Mouse (Mus musculus) liver, embryonic 11.5 days (tissue): ENCODE data around the gene Dnase1l3. TPM values are rescaled to one million over a fixed set of nuclear protein-coding genes. Genes with fewer than 3 reads are reported as not detected.
"Not testable (repeated sequence)": the region's sequence is repeated elsewhere in the genome, so short reads cannot be mapped to it uniquely, and the experiment has no call there.

Source experiments
- ATAC-seq: fragments of 200-750 bp; cut with Nextera tagmentation; replicated peaks from 2 replicates; pipeline ENCODE4 v1.8.0; 2017; ENCODE audit warnings: moderate number of reproducible peaks, mild to moderate bottlenecking, moderate TSS enrichment, moderate library complexity; ENCODE audit not compliant: low FRiP score
- DNase-seq: peaks from one replicate; pipeline ENCODE4 v3.0.0-alpha.2; 2017; ENCODE audit warnings: low spot score
- H3K27ac ChIP-seq: fragments of 300-500 bp; sonication (generic); 2 replicates; pipeline ENCODE4 v1.5.1; 2014; ENCODE audit warnings: mild to moderate bottlenecking, low read depth, low read length, control low read depth
- H3K27me3 ChIP-seq: fragments of 300-500 bp; sonication (generic); replicated peaks from 2 replicates; pipeline ENCODE4 v1.6.1; 2014; ENCODE audit warnings: low read length, mixed read lengths; ENCODE audit not compliant: control insufficient read depth, insufficient read depth
- H3K36me3 ChIP-seq: fragments of 300-500 bp; sonication (generic); 2 replicates; pipeline ENCODE4 v1.6.1; 2014; ENCODE audit warnings: mild to moderate bottlenecking, low read length, moderate library complexity, mixed read lengths; ENCODE audit not compliant: control insufficient read depth, insufficient read depth
- H3K4me1 ChIP-seq: fragments of 300-500 bp; sonication (generic); replicated peaks from 2 replicates; pipeline ENCODE4 v1.6.1; 2014; ENCODE audit warnings: low read length, mixed read lengths; ENCODE audit not compliant: control insufficient read depth, insufficient read depth
- H3K4me2 ChIP-seq: fragments of 300-500 bp; sonication (generic); 2 replicates; pipeline ENCODE4 v1.6.1; 2014; ENCODE audit warnings: mild to moderate bottlenecking, control low read depth, moderate library complexity
- H3K4me3 ChIP-seq: fragments of 300-500 bp; sonication (generic); 2 replicates; pipeline ENCODE4 v1.5.1; 2014; ENCODE audit warnings: low read depth, low read length, control low read depth
- H3K9ac ChIP-seq: fragments of 300-500 bp; sonication (generic); 2 replicates; pipeline ENCODE4 v1.6.1; 2014; ENCODE audit warnings: low read depth, low read length, control low read depth
- H3K9me3 ChIP-seq: fragments of 300-500 bp; sonication (generic); 2 replicates; pipeline ENCODE4 v1.6.1; 2016; ENCODE audit warnings: low read length, inconsistent platforms, mixed read lengths; ENCODE audit not compliant: control insufficient read depth
- WGBS: fragments of 180-500 bp; shearing (Covaris S2); extraction: QIAGEN DNeasy Blood & Tissue Kit; methylation state at CpG from one replicate; pipeline ENCODE4 v1.1.7; 2014; 5-methylcytosine and 5-hydroxymethylcytosine counted together
- polyA plus RNA-seq: library from polyadenylated mRNA; unstranded; fragments of >200 nt; fragmentation: Nextera tagmentation; extraction: Ambion mirVana; gene quantifications from 2 replicates; pipeline ENCODE4 v1.2.1, GENCODE M21; 2014

Dnase1l3 gene
- polyA plus RNA-seq, 1 experiment from 2014 or later: 0.73 TPM

DNA sequence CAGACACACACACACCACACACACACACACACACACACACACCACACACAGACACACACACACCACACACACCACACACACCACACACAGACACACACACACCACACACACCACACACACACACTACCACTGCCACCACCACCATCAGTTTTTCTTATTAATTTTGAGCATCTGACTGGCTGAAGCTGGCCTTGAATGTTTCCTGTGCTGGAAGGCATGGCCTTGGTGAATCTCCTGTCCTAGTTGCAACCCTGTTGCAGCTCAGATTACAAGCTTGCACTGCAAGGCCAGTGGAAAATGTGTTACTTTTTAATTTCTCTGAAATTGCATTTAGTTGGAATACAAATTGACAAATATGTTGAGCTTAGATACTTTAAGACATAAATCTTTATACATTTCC lies 12.7 kb upstream of the Dnase1l3 start:
- ATAC-seq: no peak
- Histone ChIP-seq H3K36me3 (no peaks in the 10 kb centered on the region), H3K27me3 (peaks cover 12% of the 10 kb centered on the region), H3K9me3 (no peaks in the 10 kb centered on the region), H3K4me2 (no peak overlapping the region), H3K4me1 (no peaks in the 10 kb centered on the region; the same call in none of the 2 replicates), H3K27ac (no peak overlapping the region), H3K9ac (no peak overlapping the region), H3K4me3 (no peak overlapping the region)
- DNase-seq: no peak

DNA sequence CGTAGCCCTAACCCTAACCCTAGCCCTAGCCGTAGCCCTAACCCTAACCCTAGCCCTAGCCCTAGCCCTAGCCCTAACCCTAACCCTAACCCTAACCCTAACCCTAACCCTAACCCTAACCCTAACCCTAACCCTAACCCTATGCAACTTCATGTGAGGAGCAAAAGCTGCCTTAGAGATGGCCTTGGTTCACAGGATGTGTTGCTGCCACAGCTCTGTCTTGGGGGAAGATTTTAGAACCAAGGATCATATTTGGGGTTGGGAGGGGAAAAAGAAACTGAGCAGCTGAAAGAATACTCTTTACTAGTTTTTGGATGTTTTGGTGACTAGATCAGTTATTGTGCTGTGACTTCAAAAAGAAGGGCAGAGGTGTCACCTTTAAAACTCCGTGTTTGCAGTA lies 11.7 kb upstream of the Dnase1l3 start:
- not testable (repeated sequence) for H3K4me1 ChIP-seq, DNase-seq, H3K4me3 ChIP-seq, H3K36me3 ChIP-seq, H3K27ac ChIP-seq, H3K9ac ChIP-seq, H3K9me3 ChIP-seq, H3K4me2 ChIP-seq, ATAC-seq
- 56% methylated on average over 3 of the region's 3 CpGs for WGBS
- peaks cover 20% of the 10 kb centered on the region for H3K27me3 ChIP-seq

DNA sequence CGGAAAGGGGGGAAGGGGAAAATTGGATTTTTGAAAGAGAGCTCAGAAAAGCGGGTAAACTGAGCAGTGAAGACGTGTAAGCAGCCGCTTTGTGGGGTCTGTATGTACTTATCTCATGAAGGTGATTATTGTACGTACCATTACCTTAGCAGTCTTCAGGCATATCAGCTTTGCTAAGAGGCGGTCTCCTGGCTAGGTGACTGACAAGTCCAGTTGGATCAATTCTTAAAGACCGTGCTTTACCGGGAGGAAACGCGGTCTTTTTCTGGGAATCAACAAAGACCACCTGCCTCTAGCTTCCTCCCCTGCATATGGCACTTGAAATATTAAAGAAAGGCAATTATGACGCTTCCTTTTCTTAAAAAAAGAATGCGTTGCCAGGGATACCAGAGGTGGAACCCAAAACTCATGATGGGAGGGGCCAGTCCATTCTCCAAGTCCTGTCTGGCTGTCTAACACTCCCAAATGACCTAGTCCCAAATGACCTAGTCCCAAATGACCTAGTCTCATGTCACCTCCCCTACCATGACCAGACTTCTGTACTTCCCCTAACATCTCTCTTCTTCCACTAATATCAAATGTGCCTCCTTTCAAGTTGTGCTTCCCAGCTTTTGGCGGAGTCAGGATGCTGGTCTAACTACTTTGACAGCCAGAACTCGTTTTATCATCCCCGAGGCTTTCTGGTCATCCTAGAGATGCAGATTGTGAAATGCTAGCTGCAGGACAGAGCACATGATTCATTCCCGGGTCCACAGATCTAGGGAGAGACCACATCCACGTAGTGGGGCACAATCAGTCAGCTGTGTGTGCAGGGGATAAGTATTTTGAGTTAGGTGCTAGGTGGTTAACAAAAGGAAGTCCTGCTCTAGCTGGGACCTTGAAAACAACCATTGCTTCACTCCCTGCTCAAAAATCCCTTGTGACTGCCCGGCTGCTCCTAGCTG lies 9.6 kb upstream of the Dnase1l3 start:
- H3K4me3 ChIP-seq: peak overlapping the region; percentile 56
- no peaks in the 10 kb centered on the region; the same call in none of the 2 replicates for H3K4me1 ChIP-seq
- H3K36me3 ChIP-seq: no peaks in the 10 kb centered on the region
- no peak overlapping the region; the same call in 1 of the 2 replicates for H3K9ac ChIP-seq
- WGBS: 45% methylated on average over 18 of the region's 18 CpGs
- H3K9me3 ChIP-seq: no peaks in the 10 kb centered on the region
- DNase-seq (no peak), ATAC-seq (no peak)
- peak overlapping the region; percentile 75 for H3K4me2 ChIP-seq
- H3K27me3 ChIP-seq: peaks cover 27% of the 10 kb centered on the region
- H3K27ac ChIP-seq: no peak overlapping the region

DNA sequence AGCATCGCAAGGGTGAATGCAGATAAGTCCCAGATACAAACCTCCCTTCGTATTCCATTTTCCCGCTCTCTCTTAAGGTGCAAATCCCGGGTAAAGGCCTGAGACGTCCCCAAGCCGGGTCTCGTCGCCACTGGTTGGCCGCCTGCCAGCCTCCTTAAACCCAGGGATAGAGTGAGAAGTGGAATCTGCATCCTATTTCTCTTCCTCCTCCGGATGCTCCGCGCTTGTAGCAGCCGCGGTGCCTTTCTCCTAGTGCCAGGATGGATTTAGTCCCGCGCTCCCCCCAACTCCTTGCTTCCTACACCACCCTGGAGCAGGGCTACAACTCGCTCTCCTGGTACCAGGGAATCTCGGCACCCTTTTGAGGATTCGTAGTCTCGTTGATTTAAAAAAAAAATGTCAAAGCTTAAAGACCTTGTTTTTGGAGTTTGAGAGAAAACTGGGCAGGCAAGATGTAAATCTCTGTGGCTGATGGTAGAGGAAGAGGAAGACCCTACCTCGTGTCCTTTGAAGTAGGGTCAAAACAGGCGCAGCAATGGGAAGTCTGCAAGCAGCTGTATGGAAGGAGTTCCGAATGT lies 8.8 kb upstream of the Dnase1l3 start:
- Histone ChIP-seq H3K4me2 (peak overlapping the region; percentile 75), H3K9ac (peak overlapping the region; percentile 44), H3K27ac (no peak overlapping the region), H3K4me3 (peak overlapping the region; percentile 56), H3K9me3 (no peaks in the 10 kb centered on the region), H3K36me3 (no peaks in the 10 kb centered on the region), H3K27me3 (peaks cover 28% of the 10 kb centered on the region), H3K4me1 (no peaks in the 10 kb centered on the region; the same call in none of the 2 replicates)
- DNase-seq (peak; percentile 60), ATAC-seq (no peak)
- WGBS: 2% methylated on average over 23 of the region's 23 CpGs

DNA sequence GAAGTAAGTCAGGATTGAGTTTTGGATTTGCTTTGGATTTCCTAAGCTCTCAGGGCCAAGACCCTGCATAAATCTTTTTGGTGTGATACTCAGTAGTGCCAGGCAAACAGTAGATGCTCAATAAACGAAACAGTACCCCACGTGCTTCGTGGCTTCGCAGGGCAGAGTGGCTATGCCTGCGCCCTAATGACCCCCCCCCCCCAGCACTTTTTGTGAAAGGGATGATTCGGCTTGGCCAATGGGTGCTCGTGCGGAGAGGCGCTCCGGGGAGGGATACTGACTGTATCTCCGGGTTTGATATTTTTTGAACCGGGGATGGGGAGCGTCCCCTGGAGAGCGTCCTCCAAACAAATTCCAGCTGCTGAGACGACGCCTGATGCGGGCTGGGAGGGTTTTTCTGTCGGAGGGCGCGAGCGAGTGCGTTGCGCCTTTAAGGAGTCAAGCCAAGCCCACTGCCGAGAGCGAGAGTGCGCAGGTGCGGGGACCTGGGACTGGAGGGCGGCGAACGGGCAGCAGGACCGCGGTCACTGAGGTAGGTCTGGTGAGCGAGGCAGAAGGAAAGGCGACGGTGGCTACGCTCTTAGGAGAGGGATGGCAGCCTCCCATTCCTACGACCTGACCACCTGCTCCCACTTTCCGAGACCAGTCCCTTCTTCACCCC lies 8.2 kb upstream of the Dnase1l3 start, which contains the start of gene Abhd6:
TSS of gene Abhd6 (plus strand) at position 471 of the 661 bp plus-strand sequence.
- no peaks in the 10 kb centered on the region for H3K36me3 ChIP-seq
- ATAC-seq (peak; percentile 61), DNase-seq (peak; percentile 79)
- no peak within 1 kb of the TSS for H3K27ac ChIP-seq
- peak within 1 kb of the TSS; percentile 56 for H3K4me3 ChIP-seq
- WGBS: 3% methylated on average over 38 of the region's 38 CpGs
- H3K4me2 ChIP-seq: peak within 1 kb of the TSS; percentile 75
- no peaks in the 10 kb centered on the region for H3K9me3 ChIP-seq
- H3K9ac ChIP-seq: peak within 1 kb of the TSS; percentile 44
- H3K27me3 ChIP-seq: peaks cover 28% of the 10 kb centered on the region
- no peaks in the 10 kb centered on the region; the same call in none of the 2 replicates for H3K4me1 ChIP-seq

DNA sequence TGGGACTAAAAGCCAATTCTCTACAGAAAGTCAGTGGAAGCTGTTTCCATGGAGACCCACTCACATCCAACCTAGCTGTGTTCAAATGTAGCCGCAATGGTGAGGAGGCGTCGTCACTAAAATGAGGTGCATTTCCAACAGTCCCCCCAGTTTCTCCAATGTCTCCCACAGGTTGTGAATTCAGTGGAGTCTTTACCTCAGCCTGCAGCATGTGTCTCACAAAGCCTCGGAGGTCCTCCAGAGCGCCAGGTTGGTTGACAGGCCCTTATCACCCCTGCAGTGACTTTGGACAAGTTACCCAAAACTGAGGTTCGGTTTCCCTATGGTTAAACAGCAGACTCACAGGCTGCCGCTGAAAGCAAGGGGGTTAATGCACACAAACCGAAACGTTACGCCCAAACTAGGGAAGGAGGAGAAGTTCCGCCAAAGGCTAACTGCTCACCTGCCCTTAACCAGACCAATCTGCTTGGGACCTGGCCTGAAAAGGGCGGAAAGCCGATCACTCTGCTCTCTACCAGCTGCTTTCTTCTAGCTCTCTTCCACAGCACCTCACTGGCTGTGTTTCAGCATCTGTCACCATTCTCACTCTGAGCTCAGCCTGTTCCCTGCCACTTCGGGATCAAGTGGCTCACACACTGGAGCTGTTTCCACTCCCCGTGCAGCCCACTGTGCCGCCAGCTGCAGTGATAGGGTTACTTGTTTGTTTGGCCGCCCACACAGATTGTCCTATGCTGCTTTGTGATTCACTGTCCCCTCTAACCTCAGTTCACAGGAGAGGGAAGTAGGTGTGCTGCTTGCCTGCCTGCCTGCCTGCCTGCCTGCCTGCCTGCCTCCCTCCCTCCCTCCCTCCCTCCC lies 6.7 kb upstream of the Dnase1l3 start:
- DNase-seq: no peak
- no peak for ATAC-seq
- WGBS: 21% methylated on average over 17 of the region's 17 CpGs

DNA sequence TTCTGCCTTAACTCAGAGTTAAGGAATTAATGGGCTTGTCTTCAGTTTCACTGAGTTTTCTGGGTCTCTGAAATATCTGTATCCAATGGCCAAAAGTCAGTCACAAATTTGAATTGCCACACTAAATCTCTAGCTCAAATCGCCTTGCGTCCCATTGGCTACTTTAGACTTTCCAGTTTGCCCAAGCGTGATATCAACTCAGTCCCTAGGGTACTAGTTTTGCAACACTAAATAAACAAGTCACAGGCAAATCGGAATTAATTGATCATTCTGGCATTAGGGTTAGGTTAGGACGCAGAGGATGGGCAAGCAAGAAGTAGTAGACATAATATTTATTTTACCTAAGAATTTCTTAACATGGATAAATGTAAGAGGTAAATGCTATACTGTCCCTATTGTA lies 5.9 kb upstream of the Dnase1l3 start:
- no peak for DNase-seq
- Histone ChIP-seq H3K27ac (no peak overlapping the region), H3K36me3 (no peaks in the 10 kb centered on the region), H3K4me3 (no peak overlapping the region), H3K4me1 (no peaks in the 10 kb centered on the region; the same call in 1 of the 2 replicates), H3K9me3 (no peaks in the 10 kb centered on the region), H3K27me3 (peaks cover 28% of the 10 kb centered on the region), H3K4me2 (no peak overlapping the region), H3K9ac (no peak overlapping the region)
- 81% methylated on average over 5 of the region's 5 CpGs for WGBS
- ATAC-seq: no peak

More for the DNA sequence above, 6.7 kb upstream of the Dnase1l3 start:
- no peak overlapping the region for H3K4me3 ChIP-seq
- H3K9ac ChIP-seq: no peak overlapping the region
- peak overlapping the region; percentile 21 for H3K4me2 ChIP-seq
- H3K36me3 ChIP-seq: no peaks in the 10 kb centered on the region
- no peak overlapping the region for H3K27ac ChIP-seq
- no peaks in the 10 kb centered on the region; the same call in 1 of the 2 replicates for H3K4me1 ChIP-seq
- H3K27me3 ChIP-seq: peaks cover 28% of the 10 kb centered on the region
- no peaks in the 10 kb centered on the region for H3K9me3 ChIP-seq

DNA sequence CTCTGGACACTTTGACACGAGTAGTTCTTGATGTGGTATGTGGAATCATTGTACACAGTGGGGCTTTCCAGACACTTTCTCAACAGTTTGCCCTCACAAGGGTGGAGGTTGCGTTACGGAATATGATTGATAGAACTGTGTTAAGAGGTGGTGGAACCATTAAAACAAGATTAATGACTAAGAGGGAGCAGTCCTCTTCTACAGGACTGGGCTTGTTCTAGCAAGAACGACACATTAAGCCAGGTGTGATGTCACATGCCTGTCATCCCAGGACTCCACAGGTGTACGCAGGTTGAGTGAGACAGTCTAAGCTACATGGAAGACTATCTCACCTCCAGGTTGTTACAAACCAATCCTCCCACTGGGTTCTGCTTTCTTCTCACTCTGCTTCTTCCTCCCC lies 5.1 kb upstream of the Dnase1l3 start:
- peaks cover 28% of the 10 kb centered on the region for H3K27me3 ChIP-seq
- ATAC-seq (no peak), DNase-seq (no peak)
- no peak overlapping the region for H3K4me3 ChIP-seq
- H3K4me1 ChIP-seq: no peaks in the 10 kb centered on the region; the same call in 1 of the 2 replicates
- H3K4me2 ChIP-seq: no peak overlapping the region
- no peak overlapping the region for H3K27ac ChIP-seq
- H3K9me3 ChIP-seq: no peaks in the 10 kb centered on the region
- no peaks in the 10 kb centered on the region for H3K36me3 ChIP-seq
- 75% methylated on average over 5 of the region's 5 CpGs for WGBS
- no peak overlapping the region for H3K9ac ChIP-seq
